Mouse (Mus musculus): ENCODE measurements around the gene Dmbt1. TPM values are rescaled to one million over a fixed set of nuclear protein-coding genes. Genes with fewer than 3 reads are reported as not detected.
"Not testable (repeated sequence)": the region's sequence is repeated elsewhere in the genome, so short reads cannot be mapped to it uniquely, and the experiment has no call there.

Gene Dmbt1
- total RNA-seq (2015; ENCODE audit: low replicate concordance) (not detected in 2 replicates), total RNA-seq (2017; ENCODE audit: low replicate concordance) (not detected in 2 replicates)

DNA sequence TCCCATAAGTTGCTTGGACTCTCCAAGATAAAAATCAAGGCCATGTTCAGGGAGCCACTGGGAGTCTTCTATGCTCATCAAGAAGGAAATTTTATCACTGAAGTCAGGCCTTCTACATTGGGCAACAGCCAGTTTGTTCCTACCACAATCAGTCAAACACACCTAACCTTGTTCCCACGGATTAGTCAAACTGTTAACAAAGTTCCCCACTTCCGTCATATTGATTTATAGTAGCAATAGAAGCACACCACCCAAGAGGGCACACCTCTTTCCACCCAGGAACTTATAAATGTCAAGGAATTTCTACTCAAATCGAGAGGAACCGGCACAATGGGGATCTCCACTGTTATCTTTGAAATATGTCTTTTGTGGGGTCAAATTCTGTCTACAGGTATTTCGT lies at the start of gene Dmbt1:
Gene Dmbt1, plus strand, starts transcription at position 299 of the 400 bp plus-strand sequence.
- ATAC-seq (replicated peaks; ENCODE audit: low FRiP score, poor library complexity, severe bottlenecking) = no peak

DNA sequence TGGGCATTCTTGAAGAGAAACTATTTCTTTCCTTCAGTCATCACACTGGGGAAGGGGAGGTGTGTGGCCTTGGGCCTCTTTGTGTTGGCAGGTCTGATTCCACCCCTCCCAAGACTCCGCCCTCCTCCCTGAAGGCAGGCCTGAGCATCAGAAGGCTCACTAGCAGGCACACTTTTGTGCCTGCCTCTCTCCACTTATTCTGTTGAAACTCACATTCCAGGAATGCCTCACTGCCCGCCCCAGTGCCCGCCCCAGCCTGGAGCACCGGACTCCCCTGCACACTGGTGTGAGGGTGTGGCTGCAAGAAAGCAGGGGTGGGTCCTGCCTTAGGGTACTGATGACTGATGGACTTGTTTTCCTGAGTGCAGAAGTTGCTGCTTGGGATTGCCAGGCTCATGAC lies 49.5 kb upstream of the Dmbt1 start:
- ATAC-seq (replicated peaks; ENCODE audit: low FRiP score, poor library complexity, severe bottlenecking) = no peak

DNA sequence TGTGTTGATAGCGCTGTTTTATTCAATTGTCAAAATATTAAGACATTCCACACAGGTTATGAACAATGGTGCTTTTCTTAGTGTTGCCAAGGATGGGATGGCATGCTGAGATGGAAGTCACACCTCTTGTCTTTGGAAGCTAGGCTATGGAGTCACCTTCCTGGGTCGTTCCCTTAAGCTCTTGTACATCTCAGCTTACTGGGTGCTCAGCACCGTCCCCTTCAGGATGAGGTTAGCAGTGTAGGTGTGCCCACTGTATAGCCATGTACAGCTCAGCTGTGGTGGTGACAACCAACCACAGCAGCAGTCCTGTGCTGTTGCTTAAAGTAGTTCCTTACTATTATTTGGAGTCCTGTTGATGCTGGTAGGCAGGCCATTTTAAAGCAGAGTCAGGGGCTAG lies 49.0 kb upstream of the Dmbt1 start:
- no peak for ATAC-seq (replicated peaks; ENCODE audit: low FRiP score, poor library complexity, severe bottlenecking)

DNA sequence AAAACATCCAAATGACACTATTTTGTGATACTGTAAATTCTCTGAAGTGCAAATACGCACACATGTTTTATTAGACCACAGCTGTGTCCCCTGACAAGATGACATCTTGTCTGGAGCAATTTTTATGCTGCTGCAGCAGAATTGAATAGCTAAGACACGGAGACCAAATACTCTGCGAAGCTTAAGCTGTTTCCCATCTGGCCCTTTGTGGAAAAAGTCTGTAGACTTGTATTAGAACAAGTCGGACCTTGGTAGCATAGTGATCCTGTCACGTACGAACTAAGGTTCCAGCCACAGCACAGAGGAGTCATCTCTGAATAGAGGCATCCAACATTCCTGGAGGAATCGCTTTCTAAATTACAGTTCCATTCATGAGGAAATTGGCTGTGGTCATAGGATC lies 47.6 kb upstream of the Dmbt1 start:
- no peak for ATAC-seq (replicated peaks; ENCODE audit: low FRiP score, poor library complexity, severe bottlenecking)

DNA sequence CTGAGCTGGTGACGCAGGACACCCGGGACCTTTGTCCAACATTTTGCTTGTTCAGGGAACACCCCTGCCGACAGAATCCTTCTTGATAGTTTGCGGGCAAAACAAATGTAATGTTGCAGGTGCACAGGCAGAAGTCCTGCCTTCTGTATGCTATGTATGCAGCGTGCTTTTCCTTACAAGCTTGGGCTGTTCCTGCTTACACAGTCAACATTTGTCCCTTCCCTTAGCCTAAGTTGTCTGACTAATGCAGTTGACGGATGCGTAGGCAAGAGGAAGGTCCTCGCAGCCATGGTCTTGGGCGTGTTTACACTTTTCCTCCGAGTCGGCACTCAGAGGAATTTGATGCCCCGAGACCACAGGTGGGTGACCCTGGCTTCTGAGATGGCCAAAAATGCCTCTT lies 46.7 kb upstream of the Dmbt1 start:
- no peak for ATAC-seq (replicated peaks; ENCODE audit: low FRiP score, poor library complexity, severe bottlenecking)

DNA sequence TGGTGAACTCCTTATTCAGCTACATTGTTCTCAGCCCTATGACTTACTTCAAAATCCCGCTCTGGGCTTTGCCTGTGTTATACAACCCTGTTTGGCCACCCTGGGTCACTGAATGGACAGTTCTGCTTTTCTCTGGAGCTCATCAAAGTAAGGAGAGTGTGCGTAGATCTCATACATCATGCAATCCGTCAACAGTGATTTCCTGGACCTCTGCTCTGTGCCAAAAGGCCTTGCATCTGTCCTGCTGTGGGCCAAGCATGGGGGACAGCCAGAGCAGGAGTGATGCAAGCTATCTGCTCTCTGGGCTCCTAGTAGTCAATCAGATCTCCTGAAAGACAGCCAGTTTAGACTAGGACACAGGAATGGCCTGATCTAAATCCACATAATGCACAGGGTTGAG lies 46.1 kb upstream of the Dmbt1 start:
- no peak for ATAC-seq (replicated peaks; ENCODE audit: low FRiP score, poor library complexity, severe bottlenecking)

DNA sequence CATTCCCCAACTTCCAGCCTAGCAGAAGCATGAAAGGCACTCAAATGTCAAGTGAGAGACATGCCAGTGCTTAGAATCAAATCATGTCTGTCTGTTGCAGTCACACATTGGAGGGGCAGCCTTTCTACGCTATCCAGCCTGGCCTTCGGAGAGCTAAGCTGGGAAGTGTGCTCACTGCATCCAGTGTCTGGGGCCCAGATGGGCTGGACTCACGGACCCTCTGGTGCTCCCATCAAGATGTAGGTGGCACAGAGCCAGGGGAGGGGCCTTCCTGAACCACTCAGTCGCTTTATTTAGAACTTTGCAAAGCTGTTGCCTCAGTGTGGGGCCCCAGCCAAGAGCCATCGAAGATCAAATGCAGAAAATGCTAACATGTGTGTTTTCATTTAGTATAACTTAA lies 43.7 kb upstream of the Dmbt1 start:
- no peak for ATAC-seq (replicated peaks; ENCODE audit: low FRiP score, poor library complexity, severe bottlenecking)

DNA sequence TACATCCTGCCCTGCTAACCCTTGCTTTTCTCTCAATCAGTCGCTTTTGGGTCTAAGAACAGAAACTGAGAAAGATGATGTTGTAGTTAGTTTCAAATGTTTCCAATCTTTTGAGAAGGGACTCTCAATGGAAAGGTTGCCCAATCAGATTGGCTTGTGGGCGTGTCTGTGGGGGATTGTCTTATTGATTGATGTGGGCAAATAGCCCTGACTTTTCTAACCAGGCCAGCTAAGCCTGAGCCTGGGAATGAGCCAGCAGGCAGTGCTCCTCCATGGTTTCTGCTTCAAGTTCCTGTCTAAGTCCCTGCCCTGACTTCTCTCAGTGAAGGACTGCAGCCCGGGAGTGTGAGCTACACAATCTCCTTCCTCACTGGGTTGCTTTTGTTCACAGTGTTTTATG lies 42.5 kb upstream of the Dmbt1 start:
- ATAC-seq (replicated peaks; ENCODE audit: low FRiP score, poor library complexity, severe bottlenecking) = no peak

DNA sequence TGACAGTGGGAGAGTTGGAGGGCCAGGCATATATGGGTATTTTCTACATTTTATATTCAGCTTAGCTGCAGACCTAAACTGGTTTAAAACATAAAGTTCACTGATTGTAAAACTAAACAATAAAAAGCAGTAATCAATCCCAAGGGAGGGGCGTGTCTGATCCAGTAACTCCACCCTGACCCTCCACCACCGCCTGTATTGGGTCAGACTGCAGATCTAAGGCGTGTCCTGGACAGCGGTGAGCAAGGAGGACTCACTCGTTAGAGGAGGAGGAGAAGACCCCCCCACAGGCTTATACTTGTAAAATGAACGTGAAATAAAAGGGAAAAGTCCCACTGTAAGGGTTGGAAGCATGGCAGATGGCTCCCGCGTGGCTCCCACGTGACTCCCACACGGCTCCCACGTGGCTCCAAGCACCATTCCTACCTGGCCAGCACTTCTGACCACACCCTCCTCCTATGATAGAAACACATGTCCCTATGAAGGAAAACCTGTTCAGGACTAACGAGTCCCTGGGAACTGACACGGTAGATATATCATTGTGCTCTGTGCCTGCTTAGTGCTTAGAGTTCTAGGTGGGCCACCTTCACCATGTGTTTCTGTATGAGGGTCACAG lies 40.6 kb upstream of the Dmbt1 start:
- no peak for ATAC-seq (replicated peaks; ENCODE audit: low FRiP score, poor library complexity, severe bottlenecking)

DNA sequence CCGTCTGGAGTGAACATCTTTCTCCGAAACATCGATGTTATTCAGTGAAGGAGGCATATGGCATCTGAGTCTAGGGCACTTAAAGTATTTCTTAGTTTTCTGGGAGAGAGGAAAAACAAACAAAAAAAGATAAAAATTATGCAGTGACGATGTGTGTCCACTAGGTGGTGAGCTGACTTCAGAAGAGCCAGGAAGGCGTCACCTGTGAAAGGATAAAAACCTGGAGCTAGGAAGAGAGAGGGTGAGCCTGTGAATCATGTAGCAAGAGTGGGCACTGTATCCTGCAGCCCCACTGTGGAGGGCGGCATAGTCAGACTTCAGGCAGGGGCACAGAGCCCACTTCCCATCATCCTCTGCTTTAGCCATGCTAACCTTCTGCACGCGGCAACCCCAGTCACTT lies 37.9 kb upstream of the Dmbt1 start:
- ATAC-seq (replicated peaks; ENCODE audit: low FRiP score, poor library complexity, severe bottlenecking) = no peak

DNA sequence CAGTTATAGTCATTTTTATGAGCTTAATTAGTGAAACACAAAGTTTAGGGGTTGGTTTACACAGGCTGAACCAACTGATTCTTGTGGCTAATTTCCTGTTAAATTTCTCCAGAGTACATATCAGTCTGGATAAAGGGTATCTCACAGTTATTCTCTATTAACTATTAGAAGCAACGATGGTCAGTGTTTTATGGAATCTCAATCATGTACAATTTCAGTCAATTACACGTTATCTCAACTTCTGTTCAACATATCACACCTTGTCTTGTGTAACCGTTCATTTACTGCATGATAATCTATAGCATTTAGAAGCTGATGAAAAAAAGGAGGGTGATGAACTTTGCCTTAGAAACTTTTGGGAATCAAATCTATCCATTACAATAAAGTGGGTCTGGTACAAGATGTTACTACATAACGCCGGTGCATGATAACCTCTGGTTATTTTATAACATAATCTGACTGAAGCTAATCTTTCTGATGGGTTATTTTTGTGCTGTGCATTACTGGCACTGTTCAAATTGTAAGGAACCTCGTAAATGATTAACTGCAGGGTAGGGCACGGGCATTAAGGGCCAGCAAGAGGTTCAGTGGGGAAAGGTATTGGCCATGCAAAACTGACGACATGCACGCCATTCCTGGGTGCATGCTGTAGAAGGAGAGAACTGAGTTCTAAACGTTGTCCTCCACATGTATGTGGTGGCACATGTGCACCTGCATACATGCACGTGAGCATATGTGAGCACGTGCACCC lies 29.7 kb upstream of the Dmbt1 start:
- no peak for ATAC-seq (replicated peaks; ENCODE audit: low FRiP score, poor library complexity, severe bottlenecking)

DNA sequence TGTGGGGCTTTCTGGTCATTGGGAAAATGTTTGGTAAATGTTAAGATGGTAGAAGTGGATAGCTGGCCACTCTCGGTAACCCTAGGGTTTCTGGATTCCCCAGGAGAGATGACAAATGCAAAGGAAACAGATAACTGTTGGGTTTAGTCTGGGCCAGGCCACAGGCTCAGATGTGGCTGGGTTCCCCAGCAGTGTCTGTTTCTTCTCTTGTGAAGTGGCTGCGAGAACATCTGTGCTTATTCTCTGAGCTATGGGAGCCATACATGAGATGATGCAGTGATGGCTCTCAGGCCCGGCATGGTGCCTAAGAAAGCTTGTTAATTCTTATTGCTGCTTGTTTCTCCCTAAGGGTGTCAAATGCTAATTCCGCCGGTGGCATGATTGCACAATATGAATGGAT lies 27.8 kb upstream of the Dmbt1 start:
- no peak for ATAC-seq (replicated peaks; ENCODE audit: low FRiP score, poor library complexity, severe bottlenecking)

DNA sequence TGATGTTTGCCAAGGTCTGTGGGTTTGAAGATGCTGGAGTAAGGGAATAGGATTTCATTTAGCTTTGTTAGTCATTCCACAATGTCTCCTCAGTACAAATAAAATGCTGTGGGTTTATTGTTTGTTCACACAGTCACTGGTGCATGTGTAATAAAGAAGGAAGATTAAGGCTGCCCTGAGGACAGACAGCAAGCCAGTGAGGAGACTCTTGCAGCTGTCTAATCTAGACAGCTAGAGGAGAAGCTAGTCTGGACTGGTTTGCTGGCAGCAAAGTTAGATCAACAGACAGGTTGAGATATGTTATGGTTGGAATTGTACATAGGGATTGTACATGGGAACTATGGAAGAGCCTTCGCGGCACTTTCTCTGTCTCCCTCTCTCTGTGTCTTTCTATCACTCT lies 24.6 kb upstream of the Dmbt1 start:
- no peak for ATAC-seq (replicated peaks; ENCODE audit: low FRiP score, poor library complexity, severe bottlenecking)

DNA sequence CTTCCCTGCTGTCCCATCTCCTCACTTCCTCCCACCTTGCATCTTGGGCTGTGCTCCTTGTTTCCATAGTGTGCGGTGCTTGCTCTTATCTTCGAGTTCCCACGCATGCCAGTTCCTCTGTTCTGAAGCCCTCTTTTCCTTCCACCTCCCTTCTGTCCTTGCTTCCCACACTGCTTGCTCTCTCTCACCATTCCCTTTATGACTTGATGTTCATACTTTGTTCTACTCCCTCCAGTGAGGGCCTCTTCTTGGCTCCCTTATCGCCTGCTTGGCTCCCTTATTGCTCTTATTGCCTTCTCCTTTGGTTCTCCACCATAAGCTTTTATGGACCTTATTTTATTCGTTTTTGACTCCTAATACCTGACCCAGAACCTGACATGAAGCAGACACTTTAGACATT lies 22.7 kb upstream of the Dmbt1 start:
- no peak for ATAC-seq (replicated peaks; ENCODE audit: low FRiP score, poor library complexity, severe bottlenecking)

DNA sequence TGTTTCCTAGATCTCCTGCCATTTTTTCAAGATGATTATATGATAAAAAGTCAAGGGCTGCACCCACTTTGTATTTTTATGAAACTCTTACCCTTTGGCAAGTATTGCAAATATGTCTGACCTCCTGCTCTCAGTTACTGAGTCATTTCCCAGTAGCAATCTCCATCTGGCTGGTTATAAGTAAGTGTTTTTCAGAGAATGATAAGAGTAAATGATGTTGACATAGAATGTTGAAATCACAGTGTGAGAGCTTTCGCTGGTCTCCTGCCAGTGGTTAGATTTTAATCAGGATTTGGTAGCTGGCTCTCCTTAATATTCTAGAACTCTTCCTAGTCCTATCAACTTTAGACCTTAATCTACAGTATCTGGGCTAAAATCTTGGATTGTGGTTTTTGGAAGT lies 20.0 kb upstream of the Dmbt1 start:
- ATAC-seq (replicated peaks; ENCODE audit: low FRiP score, poor library complexity, severe bottlenecking) = no peak

DNA sequence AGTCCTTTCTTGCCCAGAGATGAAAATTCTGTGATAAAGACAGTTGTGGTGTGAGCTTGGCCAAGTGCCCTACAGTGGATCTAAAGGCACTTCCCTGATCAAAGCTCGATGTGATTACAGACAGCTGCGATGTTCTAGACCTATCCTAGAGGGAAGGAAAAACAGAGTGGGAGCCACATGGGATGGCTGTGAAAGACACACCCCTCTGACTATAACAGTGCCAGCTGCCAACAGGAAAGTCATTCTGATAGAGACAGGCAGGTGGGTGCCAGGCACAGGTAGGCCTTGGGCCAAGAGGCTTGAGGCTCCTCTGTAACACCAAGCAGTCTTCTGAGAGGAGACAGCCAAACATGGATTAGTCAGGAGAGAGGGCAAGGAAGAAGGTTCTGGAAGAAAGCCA lies 12.7 kb upstream of the Dmbt1 start:
- no peak for ATAC-seq (replicated peaks; ENCODE audit: low FRiP score, poor library complexity, severe bottlenecking)

DNA sequence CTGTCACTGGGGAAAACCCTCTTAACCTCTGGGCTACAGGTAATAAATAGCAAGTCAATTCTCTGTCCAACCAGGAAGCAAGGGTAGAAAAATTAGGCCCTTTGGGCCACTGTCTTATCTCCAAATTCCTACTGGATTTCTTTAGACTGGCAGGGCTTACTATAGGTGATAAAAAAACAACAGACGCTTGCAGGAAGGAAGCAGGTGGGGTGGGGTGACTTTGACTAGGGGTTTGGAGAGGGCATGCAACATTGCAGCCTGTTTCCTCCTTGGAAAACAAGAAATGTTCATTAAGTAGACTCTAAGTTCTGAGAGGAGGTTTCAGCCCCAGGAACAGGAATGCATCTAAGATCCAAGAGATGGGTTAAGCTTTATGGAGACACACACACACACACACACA lies 7.0 kb upstream of the Dmbt1 start:
- ATAC-seq (replicated peaks; ENCODE audit: low FRiP score, poor library complexity, severe bottlenecking) = no peak

DNA sequence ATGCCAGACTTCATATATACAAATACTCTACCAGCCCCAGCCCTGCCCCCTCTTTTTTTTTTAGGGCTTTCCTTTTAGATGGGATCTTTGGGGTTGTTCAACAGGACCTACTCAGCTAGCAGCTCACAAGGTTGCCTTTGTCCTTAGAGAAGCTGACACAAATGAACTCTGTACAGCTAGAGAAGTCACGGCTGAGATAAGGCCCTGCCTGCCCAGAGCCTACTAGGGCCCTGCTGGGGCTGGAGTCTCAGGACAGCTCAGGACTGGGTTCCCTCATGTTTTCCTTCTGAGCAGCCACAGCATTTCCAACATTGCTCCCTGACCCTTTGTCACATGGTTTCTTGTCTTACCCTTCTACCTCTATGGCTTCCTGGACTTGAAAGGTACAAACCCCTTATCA lies 4.3 kb upstream of the Dmbt1 start:
- no peak for ATAC-seq (replicated peaks; ENCODE audit: low FRiP score, poor library complexity, severe bottlenecking)

DNA sequence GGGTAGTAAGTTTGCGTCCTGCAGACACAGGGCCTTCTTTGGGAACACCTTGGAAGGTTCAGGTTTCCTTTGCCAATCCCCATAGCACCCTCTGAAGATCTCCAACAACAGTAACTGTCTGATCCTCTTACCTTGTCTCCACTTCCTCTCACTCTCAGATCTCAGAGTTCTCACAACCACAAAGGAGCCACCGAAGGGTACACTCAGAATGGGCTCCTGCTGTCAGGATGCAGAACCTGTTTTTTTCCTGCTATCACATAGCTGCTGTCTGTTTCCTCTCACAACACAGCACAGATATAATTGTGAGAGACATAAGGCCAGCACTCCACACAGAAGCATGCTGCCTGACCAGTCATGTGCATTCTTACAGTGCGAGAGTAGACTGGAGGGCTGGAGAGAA lies 4.5 kb downstream of the Dmbt1 start:
- ATAC-seq (replicated peaks; ENCODE audit: low FRiP score, poor library complexity, severe bottlenecking) = no peak

DNA sequence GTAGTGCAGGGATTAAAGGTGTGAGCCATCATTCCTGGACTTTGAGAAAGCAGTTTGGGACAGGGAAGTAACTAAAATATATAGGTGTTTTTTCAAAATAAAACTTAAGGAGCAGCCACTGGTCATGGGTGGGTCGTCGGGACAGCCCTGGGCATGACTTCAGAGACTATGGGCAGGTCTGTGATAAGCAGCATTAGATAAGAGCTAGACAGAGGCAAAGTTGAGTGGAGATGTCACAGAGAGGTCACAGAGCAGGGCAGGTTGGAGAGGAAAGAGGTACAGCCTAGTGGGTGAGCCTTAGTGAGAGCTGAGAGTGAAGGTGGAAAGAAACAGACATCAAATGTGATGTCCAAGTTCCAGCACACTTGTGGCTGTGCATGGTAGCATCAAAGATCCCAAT lies 5.2 kb downstream of the Dmbt1 start:
- no peak for ATAC-seq (replicated peaks; ENCODE audit: low FRiP score, poor library complexity, severe bottlenecking)

DNA sequence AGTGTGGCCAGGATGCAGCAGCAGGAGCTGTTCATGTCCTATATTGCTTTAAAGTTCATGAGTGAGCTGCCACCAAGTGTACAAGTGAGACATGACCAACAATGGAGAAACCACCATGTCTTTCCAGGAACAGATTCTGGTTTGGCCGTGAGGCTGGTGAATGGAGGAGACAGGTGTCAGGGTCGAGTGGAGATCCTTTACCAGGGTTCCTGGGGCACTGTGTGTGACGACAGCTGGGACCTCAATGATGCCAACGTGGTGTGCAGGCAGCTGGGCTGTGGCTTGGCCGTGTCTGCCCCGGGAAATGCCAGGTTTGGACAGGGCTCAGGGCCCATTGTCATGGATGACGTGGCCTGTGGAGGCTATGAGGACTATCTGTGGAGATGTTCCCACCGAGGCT lies 8.9 kb downstream of the Dmbt1 start:
- not testable (repeated sequence) for ATAC-seq (replicated peaks; ENCODE audit: low FRiP score, poor library complexity, severe bottlenecking)

DNA sequence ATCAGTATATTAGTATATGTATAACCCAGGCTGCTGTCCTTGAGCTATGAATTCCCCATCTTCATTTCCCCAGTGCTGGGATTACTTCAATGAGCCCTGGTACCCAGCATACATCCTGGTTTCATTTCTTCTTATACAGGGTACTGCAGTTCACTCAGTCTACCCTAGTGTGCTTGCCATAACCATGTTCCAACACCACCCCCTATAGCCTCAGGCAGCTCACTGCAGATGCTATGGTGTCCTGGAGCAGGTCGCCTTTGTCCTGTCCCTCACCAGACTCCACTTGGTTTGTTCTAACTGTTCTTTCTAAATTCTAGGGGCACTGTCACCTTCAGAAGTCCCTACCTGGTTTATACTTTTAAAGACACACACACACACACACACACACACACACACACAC lies 10.8 kb downstream of the Dmbt1 start:
- no peak for ATAC-seq (replicated peaks; ENCODE audit: low FRiP score, poor library complexity, severe bottlenecking)
